Mouse (Mus musculus) limb, embryonic 13.5 days (tissue): ENCODE data around the gene Lsm6. TPM values are rescaled to one million over a fixed set of nuclear protein-coding genes. Genes with fewer than 3 reads are reported as not detected.

ENCODE experiments used
- ATAC-seq: fragments of 200-750 bp; cut with Nextera tagmentation; 2 replicates; pipeline ENCODE4 v1.8.0; 2017; ENCODE audit warnings: low read depth, moderate number of reproducible peaks, moderate TSS enrichment; ENCODE audit not compliant: low FRiP score
- H3K27ac ChIP-seq: fragments of 300-500 bp; sonication (generic); 2 replicates; pipeline ENCODE4 v1.5.1; 2015; ENCODE audit warnings: inconsistent platforms, mild to moderate bottlenecking, moderate library complexity
- H3K27me3 ChIP-seq: fragments of 300-500 bp; sonication (generic); 2 replicates; pipeline ENCODE4 v1.6.1; 2015; ENCODE audit warnings: mild to moderate bottlenecking, inconsistent platforms
- H3K36me3 ChIP-seq: fragments of 300-500 bp; sonication (generic); 2 replicates; pipeline ENCODE4 v1.6.1; 2015; ENCODE audit warnings: inconsistent platforms, mild to moderate bottlenecking, moderate library complexity
- H3K4me1 ChIP-seq: fragments of 300-500 bp; sonication (generic); 2 replicates; pipeline ENCODE4 v1.6.1; 2015; ENCODE audit warnings: inconsistent platforms
- H3K4me2 ChIP-seq: fragments of 300-500 bp; sonication (generic); replicated peaks from 2 replicates; pipeline ENCODE4 v1.6.1; 2015; ENCODE audit warnings: inconsistent platforms, mild to moderate bottlenecking, moderate library complexity
- H3K4me3 ChIP-seq: fragments of 300-500 bp; sonication (generic); 2 replicates; pipeline ENCODE4 v1.5.1; 2015; ENCODE audit warnings: moderate library complexity, mild to moderate bottlenecking, inconsistent platforms
- H3K9ac ChIP-seq: fragments of 300-500 bp; sonication (generic); 2 replicates; pipeline ENCODE4 v1.6.1; 2015; ENCODE audit warnings: mild to moderate bottlenecking, inconsistent platforms
- H3K9me3 ChIP-seq: fragments of 300-500 bp; sonication (generic); 2 replicates; pipeline ENCODE4 v1.6.1; 2016; ENCODE audit warnings: inconsistent platforms
- WGBS: fragments of 180-500 bp; shearing (Covaris S2); methylation state at CpG from one replicate; pipeline ENCODE4 v1.1.7; 2015; 5-methylcytosine and 5-hydroxymethylcytosine counted together
- polyA plus RNA-seq: library from polyadenylated mRNA; unstranded; fragments of >200 nt; fragmentation: Nextera tagmentation; extraction: Ambion mirVana; gene quantifications from 2 replicates; pipeline ENCODE4 v1.2.1, GENCODE M21; 2015

Lsm6 gene
- 283 and 286 TPM in 2 replicates for polyA plus RNA-seq

DNA sequence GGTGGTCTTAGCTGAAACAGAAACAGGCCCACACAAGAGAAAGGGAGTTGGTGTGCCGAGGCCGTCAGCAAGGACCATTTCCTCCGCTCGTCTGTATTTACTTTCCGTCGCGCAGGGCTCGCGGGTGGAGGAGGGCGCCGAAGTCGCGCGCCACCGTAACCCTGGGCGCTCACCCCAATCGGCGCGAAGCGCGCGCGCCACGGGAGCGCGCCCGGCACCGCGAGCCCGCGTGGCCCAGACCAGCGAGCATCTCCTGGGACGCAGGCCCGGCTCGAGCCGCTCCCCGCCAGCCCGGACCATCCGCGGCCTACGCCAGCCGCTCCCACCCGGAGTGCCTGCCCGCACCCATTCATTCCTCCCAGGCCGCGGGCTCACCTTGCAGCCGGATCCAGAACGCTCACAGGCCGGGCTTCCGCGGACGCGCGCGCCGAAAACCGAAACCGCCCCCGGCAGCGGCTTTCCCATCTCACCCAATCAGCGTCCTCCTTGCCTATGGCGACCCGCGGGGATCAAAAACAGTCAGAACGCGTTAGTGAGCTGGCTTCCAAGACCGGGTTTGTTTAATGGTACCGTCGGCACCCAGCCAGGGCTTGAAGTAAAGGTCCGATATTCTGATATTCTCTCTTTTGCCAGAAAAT, at the start of gene Lsm6:
Gene Lsm6, minus strand, starts transcription at position 468 of the 638 bp plus-strand sequence.
- Histone ChIP-seq H3K4me1 (peaks cover 34% of the 10 kb centered on the region), H3K9me3 (no peaks in the 10 kb centered on the region), H3K9ac (peak within 1 kb of the TSS; percentile 90), H3K4me2 (peak within 1 kb of the TSS; percentile 69), H3K27ac (peak within 1 kb of the TSS; percentile 96), H3K27me3 (no peaks in the 10 kb centered on the region), H3K36me3 (peaks cover 12% of the 10 kb centered on the region), H3K4me3 (peak within 1 kb of the TSS; percentile 74)
- peak; percentile 91 for ATAC-seq
- under 1% methylated on average over 70 of the region's 70 CpGs for WGBS

DNA sequence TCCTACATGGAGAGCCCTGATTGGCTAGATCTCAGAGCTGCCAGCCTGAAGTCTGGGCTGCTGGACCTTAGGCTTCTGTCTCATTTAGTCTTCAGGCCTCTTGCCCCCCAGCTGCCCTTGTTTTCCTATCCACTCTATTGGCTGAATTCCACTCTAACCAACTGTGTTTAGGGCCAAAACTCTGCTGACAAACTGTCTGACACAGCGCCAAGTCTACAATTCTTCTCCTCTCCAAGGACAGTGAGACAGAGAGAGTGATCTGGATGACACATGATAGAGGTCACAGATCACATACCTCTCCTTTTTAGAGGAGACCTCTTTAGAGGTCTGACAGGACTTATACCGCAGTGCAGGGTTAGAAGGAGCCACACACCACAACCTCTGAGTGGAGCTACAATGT, 46.1 kb upstream of the Lsm6 start:
- Histone ChIP-seq H3K4me1 (no peaks in the 10 kb centered on the region), H3K27me3 (no peaks in the 10 kb centered on the region), H3K9me3 (no peaks in the 10 kb centered on the region), H3K4me2 (no peak overlapping the region), H3K27ac (no peak overlapping the region), H3K36me3 (no peaks in the 10 kb centered on the region), H3K9ac (no peak overlapping the region), H3K4me3 (no peak overlapping the region)
- 90% methylated on average over 2 of the region's 2 CpGs for WGBS
- no peak for ATAC-seq

DNA sequence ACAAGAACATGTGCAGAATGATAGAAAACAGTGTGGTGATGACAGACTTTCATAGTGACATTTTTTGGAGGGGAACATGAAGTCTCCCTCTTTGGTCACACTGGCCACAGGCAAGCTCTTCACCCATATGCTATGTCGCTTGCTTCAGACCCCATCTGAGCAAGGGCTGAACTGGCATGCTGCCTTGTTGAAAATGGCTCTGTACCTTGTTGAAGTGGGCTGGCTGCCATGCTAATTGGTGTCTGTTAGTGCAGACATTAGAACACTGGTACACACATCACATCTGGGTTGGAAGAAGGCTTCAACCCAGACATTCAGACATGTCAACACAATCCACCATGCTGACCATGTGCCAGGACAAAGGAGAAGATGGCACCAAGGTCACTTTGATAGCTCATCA, 42.1 kb upstream of the Lsm6 start:
- Histone ChIP-seq H3K36me3 (no peaks in the 10 kb centered on the region), H3K9ac (no peak overlapping the region), H3K27ac (no peak overlapping the region), H3K9me3 (no peaks in the 10 kb centered on the region), H3K27me3 (no peaks in the 10 kb centered on the region), H3K4me2 (no peak overlapping the region), H3K4me3 (no peak overlapping the region), H3K4me1 (no peaks in the 10 kb centered on the region)
- 90% methylated on average over 1 of the region's 1 CpGs for WGBS
- no peak for ATAC-seq

DNA sequence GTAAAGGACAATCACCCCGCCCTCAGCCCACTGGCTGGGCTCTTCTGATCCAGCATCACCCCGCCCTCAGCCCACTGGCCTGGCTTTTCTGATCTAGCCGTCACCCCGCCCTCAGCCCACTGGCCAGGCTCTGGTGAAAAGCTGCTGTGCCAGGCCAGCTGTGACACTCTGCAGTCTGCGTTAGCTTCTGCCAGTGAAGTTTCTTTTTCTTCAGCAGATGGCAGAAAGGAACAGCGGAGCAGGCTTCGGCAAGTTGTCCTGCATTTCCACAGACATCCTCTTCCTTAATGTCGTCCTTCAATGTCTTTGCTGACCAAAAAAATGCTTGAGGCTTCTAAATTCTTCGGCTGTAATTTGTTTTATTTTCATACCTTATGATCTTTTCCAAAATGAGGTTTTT, 41.1 kb upstream of the Lsm6 start:
- WGBS, result 61% methylated on average over 9 of the region's 9 CpGs
- ATAC-seq, result no peak
- no peak overlapping the region for H3K4me2 ChIP-seq

DNA sequence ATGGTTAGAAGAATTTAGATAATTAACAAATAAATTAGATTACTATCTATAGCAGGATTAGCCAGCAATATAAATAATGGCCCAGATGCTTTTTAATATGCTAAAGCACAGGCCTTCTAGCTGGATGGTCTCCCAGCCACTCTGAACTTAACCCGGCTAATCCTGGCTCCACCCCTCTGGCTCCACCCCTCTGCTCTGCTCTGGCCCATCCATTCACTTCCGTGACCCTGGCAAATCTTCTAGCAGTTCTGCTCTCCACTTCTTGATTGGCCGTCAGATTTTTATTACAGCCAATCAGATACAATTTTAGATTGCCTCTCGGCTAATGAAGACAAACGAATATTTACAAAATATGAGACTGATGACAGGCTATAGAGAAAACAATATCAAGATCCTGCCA, 39.8 kb upstream of the Lsm6 start:
- Histone ChIP-seq H3K27ac (no peak overlapping the region), H3K4me3 (no peak overlapping the region), H3K4me2 (no peak overlapping the region), H3K9me3 (no peaks in the 10 kb centered on the region), H3K4me1 (no peaks in the 10 kb centered on the region), H3K27me3 (no peaks in the 10 kb centered on the region), H3K9ac (no peak overlapping the region), H3K36me3 (no peaks in the 10 kb centered on the region)
- WGBS, result 59% methylated on average over 5 of the region's 5 CpGs
- no peak for ATAC-seq

More for the DNA sequence above, 41.1 kb upstream of the Lsm6 start:
- H3K9me3 ChIP-seq, result no peaks in the 10 kb centered on the region
- no peak overlapping the region for H3K4me3 ChIP-seq
- no peaks in the 10 kb centered on the region for H3K36me3 ChIP-seq
- H3K9ac ChIP-seq, result no peak overlapping the region
- H3K27ac ChIP-seq, result no peak overlapping the region
- no peaks in the 10 kb centered on the region for H3K27me3 ChIP-seq
- no peaks in the 10 kb centered on the region for H3K4me1 ChIP-seq

DNA sequence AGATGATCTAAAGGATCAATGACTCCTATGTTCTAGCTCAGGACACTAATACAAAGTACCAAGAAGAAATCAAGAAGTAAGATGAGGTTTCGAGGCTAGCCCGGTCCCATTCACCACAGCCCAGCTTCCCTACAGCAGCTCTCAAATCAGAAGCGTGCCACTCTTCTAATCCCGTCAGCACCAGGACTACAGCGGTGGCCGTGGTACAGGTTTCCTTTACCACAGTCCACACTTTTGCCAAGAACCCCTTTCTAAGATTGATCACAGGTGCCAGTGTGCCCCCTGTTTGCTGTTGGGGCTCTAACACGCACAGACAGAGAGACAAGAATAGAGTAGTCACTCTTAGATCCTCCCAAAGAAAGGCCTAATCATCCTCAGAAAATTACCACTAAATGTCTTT, 36.5 kb upstream of the Lsm6 start:
- WGBS, result 90% methylated on average over 7 of the region's 7 CpGs
- H3K27me3 ChIP-seq, result no peaks in the 10 kb centered on the region
- no peak for ATAC-seq
- no peaks in the 10 kb centered on the region for H3K9me3 ChIP-seq
- no peak overlapping the region for H3K4me3 ChIP-seq
- H3K4me1 ChIP-seq, result 0 out of 2 replicates have a peak, but pooled peaks cover 4% of the 10 kb centered on the region
- no peak overlapping the region for H3K9ac ChIP-seq
- H3K4me2 ChIP-seq, result no peak overlapping the region
- H3K27ac ChIP-seq, result no peak overlapping the region
- no peaks in the 10 kb centered on the region for H3K36me3 ChIP-seq

DNA sequence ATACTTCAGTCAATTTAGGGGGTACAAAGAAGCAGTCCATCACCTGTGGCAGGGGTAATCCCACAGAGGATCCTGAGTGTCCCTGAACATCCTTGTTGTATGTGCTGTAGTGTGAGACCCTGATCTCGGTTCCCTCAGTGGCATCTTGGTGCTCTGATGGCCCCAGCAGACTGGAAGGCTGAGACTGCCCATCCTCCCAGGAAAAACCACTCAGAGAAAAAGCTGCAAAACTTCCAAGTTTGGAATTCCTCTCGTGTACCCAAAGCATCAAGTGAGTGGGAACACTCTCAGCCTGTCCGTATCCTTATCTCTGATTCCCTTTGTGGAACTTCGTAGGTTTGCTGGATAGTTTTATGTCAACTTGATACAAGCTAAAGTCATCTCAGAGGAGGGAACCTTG, 31.3 kb upstream of the Lsm6 start:
- 85% methylated on average over 4 of the region's 4 CpGs for WGBS
- no peak overlapping the region for H3K27ac ChIP-seq
- H3K27me3 ChIP-seq, result no peaks in the 10 kb centered on the region
- 0 out of 2 replicates have a peak, but pooled peaks cover 4% of the 10 kb centered on the region for H3K4me1 ChIP-seq
- H3K9ac ChIP-seq, result no peak overlapping the region
- H3K36me3 ChIP-seq, result no peaks in the 10 kb centered on the region
- H3K4me3 ChIP-seq, result no peak overlapping the region
- H3K4me2 ChIP-seq, result no peak overlapping the region
- ATAC-seq, result no peak
- no peaks in the 10 kb centered on the region for H3K9me3 ChIP-seq

DNA sequence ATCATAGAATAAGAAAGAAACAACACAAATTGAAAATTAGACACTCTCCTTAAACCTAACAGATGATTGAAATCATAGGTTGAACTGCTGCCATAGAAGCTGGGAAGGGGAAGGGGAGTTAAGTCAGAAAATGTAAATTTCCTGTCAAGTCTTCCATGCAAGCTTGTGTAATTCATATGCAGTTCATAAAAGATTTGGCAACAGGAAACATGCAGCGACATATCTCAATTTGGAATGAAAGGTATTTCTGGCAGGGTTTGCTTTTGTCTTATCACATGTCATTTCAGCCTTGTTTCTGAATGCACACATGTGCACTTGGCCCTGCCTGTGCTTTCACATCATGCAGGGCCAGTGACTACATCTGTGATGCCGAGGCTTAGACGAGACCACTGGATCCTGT, 26.3 kb upstream of the Lsm6 start:
- ATAC-seq, result no peak
- no peak overlapping the region for H3K27ac ChIP-seq
- no peaks in the 10 kb centered on the region for H3K27me3 ChIP-seq
- no peak overlapping the region for H3K4me3 ChIP-seq
- 70% methylated on average over 3 of the region's 3 CpGs for WGBS
- no peaks in the 10 kb centered on the region for H3K36me3 ChIP-seq
- no peak overlapping the region for H3K4me2 ChIP-seq
- no peaks in the 10 kb centered on the region for H3K4me1 ChIP-seq
- no peaks in the 10 kb centered on the region for H3K9me3 ChIP-seq
- H3K9ac ChIP-seq, result no peak overlapping the region

DNA sequence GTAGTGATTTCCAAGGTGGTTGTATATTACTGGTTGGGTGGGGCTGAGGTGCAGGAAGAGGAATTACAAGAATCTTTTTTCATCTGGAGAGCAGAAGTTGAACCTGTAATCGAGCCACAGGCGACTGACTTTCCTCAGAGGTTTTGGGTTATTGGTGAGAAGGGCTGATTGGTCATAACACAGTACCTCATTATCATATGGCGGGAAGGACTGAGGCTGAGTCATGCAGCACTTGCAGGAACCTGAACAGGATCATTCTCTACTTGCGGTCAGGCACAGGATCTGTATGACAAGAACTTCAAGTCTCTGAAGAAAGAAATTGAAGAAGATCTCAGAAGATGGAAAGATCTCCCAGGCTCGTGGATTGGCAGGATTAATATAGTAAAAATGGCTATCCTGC, 23.6 kb upstream of the Lsm6 start:
- H3K4me2 ChIP-seq, result no peak overlapping the region
- no peak overlapping the region for H3K27ac ChIP-seq
- 83% methylated on average over 5 of the region's 5 CpGs for WGBS
- H3K4me1 ChIP-seq, result no peaks in the 10 kb centered on the region; the same call in 1 of the 2 replicates
- ATAC-seq, result no peak
- no peaks in the 10 kb centered on the region for H3K27me3 ChIP-seq
- no peaks in the 10 kb centered on the region for H3K9me3 ChIP-seq
- H3K4me3 ChIP-seq, result no peak overlapping the region
- H3K9ac ChIP-seq, result no peak overlapping the region
- no peaks in the 10 kb centered on the region for H3K36me3 ChIP-seq

DNA sequence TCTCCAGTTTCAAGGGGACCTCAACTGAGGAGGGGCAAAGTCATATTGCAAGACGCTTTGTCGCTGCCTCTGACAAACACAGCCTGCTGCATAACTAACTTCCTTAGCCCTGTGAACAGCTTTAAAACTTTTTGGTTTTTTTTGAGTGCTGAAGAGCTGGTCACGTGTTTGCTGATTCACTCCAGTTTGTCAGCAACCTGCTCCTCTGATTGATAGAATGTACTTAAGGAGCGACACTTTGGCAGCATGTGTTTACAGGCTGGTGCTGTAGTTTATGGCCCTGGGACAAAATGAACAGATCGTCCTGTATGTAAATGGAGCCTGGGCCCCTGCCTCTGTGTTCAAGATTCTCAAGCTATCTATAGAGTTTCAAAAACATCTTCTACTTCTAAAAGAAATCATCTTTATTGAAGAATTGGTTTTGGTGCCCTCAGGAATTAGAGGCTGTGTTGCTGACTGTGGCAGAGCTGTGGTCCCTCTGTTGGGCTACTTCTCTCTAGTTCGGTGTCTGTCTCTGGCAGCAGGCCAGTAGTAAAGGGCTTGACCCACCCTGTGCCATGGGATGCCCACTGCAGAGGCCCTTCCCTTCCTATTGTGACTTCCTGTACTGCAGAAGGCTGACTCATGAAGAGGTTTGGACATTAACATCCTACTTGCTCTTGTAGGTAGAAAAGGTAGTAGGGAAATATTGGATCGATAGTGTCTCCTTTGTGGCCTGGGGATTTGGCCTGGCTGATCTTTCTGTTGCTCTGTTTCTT, 17.9 kb upstream of the Lsm6 start:
- no peak overlapping the region for H3K4me3 ChIP-seq
- H3K27ac ChIP-seq, result no peak overlapping the region
- no peak overlapping the region for H3K9ac ChIP-seq
- H3K4me2 ChIP-seq, result no peak overlapping the region
- no peak for ATAC-seq
- H3K9me3 ChIP-seq, result no peaks in the 10 kb centered on the region
- 65% methylated on average over 7 of the region's 7 CpGs for WGBS
- no peaks in the 10 kb centered on the region for H3K27me3 ChIP-seq
- H3K4me1 ChIP-seq, result peaks cover 8% of the 10 kb centered on the region
- H3K36me3 ChIP-seq, result no peaks in the 10 kb centered on the region

DNA sequence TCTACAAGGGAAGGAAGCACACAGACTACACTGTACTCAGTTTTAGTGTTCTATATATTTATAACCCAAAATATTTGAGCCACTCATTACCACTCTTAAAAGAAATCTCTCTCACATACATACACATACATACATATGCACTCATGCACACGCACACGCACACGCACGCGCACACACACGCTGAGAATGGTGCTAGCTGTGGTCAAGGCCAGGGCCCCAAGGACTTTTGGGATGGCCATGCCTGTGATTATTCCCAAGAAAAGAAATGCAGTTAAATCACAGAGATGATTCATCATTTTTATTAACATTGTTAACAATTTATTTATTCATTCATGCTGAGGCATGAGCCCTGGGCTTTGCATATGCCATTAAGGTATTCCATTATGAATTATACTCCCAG, 15.2 kb upstream of the Lsm6 start:
- WGBS, result 99% methylated on average over 6 of the region's 6 CpGs

DNA sequence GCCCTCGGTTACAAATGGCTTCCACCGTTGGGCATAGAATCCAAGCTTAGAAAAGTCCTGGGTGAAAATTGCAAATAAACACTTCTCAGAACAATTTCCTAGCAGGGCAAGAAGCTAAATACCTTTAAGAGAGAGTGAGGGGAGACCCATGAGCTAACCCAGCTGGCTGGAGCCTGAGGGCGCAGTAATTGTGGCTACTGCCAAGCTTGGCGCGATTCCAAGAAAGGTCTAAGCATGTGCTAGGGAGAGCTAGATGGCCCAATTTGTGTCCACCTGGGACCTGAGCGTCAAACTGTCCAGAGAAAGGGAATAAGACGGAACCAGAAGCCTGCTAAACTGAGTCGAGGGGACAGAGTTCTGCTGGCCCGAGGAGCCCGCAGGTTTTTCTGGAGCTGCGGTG, 7.5 kb upstream of the Lsm6 start:
- ATAC-seq, result peak; percentile 57; the same call in 1 of the 2 replicates
- WGBS, result 47% methylated on average over 11 of the region's 11 CpGs
- Histone ChIP-seq H3K9ac (no peak overlapping the region), H3K9me3 (no peaks in the 10 kb centered on the region), H3K27me3 (peaks cover 3% of the 10 kb centered on the region; the same call in 1 of the 2 replicates), H3K4me2 (0 out of 2 replicates have a peak overlapping the region, but pooled peaks have one; percentile 7), H3K4me1 (peaks cover 23% of the 10 kb centered on the region), H3K4me3 (no peak overlapping the region), H3K27ac (peak overlapping the region; percentile 33; the same call in 1 of the 2 replicates), H3K36me3 (no peaks in the 10 kb centered on the region)

More for the DNA sequence above, 15.2 kb upstream of the Lsm6 start:
- no peak overlapping the region for H3K27ac ChIP-seq
- H3K4me3 ChIP-seq, result no peak overlapping the region
- H3K9me3 ChIP-seq, result no peaks in the 10 kb centered on the region
- no peak overlapping the region for H3K9ac ChIP-seq
- no peak overlapping the region for H3K4me2 ChIP-seq
- no peaks in the 10 kb centered on the region for H3K36me3 ChIP-seq
- ATAC-seq, result no peak
- H3K27me3 ChIP-seq, result peaks cover 3% of the 10 kb centered on the region; the same call in 1 of the 2 replicates
- peaks cover 8% of the 10 kb centered on the region for H3K4me1 ChIP-seq
